16 mouse cellular contexts compared by ENCODE assay signal in the genomic region with DNA sequence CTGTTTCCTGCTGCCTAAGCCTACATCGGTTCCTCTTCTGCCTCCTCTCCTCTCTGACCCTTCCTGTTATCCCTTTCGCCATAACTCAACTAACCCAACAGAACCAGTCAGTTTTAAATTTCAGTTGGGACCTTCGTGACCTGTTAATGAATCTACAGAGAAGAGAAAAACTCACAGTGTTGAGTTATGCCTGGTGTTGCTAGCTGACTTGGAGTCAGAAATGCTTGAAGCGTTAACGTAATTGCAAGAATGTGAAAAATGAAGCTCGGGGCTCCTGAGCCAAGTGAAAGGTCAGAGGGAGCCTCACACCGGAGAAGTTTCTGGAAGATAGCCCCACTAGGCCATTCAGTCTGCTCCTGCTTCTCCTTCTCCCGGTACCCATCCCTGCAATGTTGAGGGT. TPM values are rescaled to one million over a fixed set of nuclear protein-coding genes. Genes with fewer than 3 reads are reported as not detected.
DNase-seq lines count a peak whose midpoint lies in the region; ATAC-seq and TF ChIP-seq lines count a peak whose summit lies in the region.
"Had no signal": no experiment of that assay in that cellular context is flagged by ENCODE, and none has a peak within 500 bp of the region (broad histone marks: within the 10 kb centered on the region; RNA-seq: fewer than 3 reads in every experiment).

No protein-coding gene starts in this region.

- H3K4me2 ChIP-seq in hindbrain, embryonic 13.5 days: no peak overlapping the region
- no peak overlapping the region for H3K4me2 ChIP-seq in hindbrain, embryonic 11.5 days (replicated peaks; ENCODE audit: low read depth, low read length)
- H3K4me2 ChIP-seq in heart, postnatal 0 days (ENCODE audit: low read depth, low read length): no peak overlapping the region
- H3K4me2 ChIP-seq: limb, embryonic 13.5 days had no signal

- H3K4me3 ChIP-seq in hindbrain, embryonic 13.5 days: no peak overlapping the region
- no peak overlapping the region for H3K4me3 ChIP-seq in hindbrain, embryonic 11.5 days (ENCODE audit: low read depth, low read length)
- no peak overlapping the region for H3K4me3 ChIP-seq in heart, postnatal 0 days (ENCODE audit: low read depth, low read length)
- H3K4me3 ChIP-seq: gastrocnemius, adult 2 months; limb, embryonic 13.5 days had no signal

- no peaks in the 10 kb centered on the region for H3K27me3 ChIP-seq in hindbrain, embryonic 13.5 days
- H3K27me3 ChIP-seq in hindbrain, embryonic 11.5 days (ENCODE audit: control insufficient read depth, insufficient read depth, low read length): no peaks in the 10 kb centered on the region
- H3K27me3 ChIP-seq in heart, postnatal 0 days (ENCODE audit: control insufficient read depth, insufficient read depth, low read length): no peaks in the 10 kb centered on the region

- peaks cover 61% of the 10 kb centered on the region for H3K4me1 ChIP-seq in hindbrain, embryonic 13.5 days (replicated peaks)
- no peaks in the 10 kb centered on the region for H3K4me1 ChIP-seq in hindbrain, embryonic 11.5 days (replicated peaks; ENCODE audit: control insufficient read depth, insufficient read depth, low read length)
- H3K4me1 ChIP-seq in heart, postnatal 0 days (ENCODE audit: control insufficient read depth, insufficient read depth): peaks cover 22% of the 10 kb centered on the region
- H3K4me1 ChIP-seq: limb, embryonic 13.5 days had no signal

- peak; percentile 52 for DNase-seq in embryo, embryonic 10.5 days (ENCODE audit: low spot score)
- no peak for DNase-seq in embryo, embryonic 11 days
- no peak for DNase-seq in hindbrain, embryonic 11.5 days (ENCODE audit: low spot score)
- DNase-seq in 3T3-L1 (ENCODE audit: low read depth, low spot score): peak; percentile 55
- no peak for DNase-seq in heart, postnatal 0 days (ENCODE audit: low spot score)
- DNase-seq in layer of hippocampus, postnatal 14 days (ENCODE audit: low spot score in 2 of 2): no peak
- no peak for DNase-seq in c-Kit-positive CD71-positive TER-119-positive erythroid progenitor cells, embryonic 14.5 days (ENCODE audit: low spot score)
- DNase-seq: cerebellum, adult 9-11 months; gastrocnemius, adult 2 months; layer of hippocampus, postnatal 36 days; lung, adult 2 months; spleen, adult 18-20 months had no signal

- no peak for ATAC-seq in hindbrain, embryonic 13.5 days (ENCODE audit: low FRiP score)
- no peak for ATAC-seq in hindbrain, embryonic 11.5 days (ENCODE audit: low FRiP score)
- ATAC-seq in heart, postnatal 0 days (ENCODE audit: insufficient read depth, low read depth): no peak; the same call in 1 of the 2 replicates
- ATAC-seq: inflammation-experienced regulatory T-cells, adult 6 months had no signal

- H3K36me3 ChIP-seq in hindbrain, embryonic 13.5 days: peaks cover 12% of the 10 kb centered on the region; the same call in 1 of the 2 replicates
- H3K36me3 ChIP-seq in hindbrain, embryonic 11.5 days (ENCODE audit: control insufficient read depth, insufficient read depth, low read length): no peaks in the 10 kb centered on the region
- no peaks in the 10 kb centered on the region for H3K36me3 ChIP-seq in heart, postnatal 0 days (replicated peaks; ENCODE audit: control insufficient read depth, insufficient read depth, low read length)
- H3K36me3 ChIP-seq: limb, embryonic 13.5 days had no signal

- no peak overlapping the region; the same call in 1 of the 2 replicates for H3K9ac ChIP-seq in hindbrain, embryonic 13.5 days
- H3K9ac ChIP-seq in hindbrain, embryonic 11.5 days (ENCODE audit: low read depth, low read length): no peak overlapping the region
- H3K9ac ChIP-seq in heart, postnatal 0 days (replicated peaks; ENCODE audit: low read depth, low read length): no peak overlapping the region
- H3K9ac ChIP-seq: limb, embryonic 13.5 days had no signal

- peak overlapping the region; percentile 10 for H3K27ac ChIP-seq in hindbrain, embryonic 13.5 days
- H3K27ac ChIP-seq in hindbrain, embryonic 11.5 days (ENCODE audit: low read depth, low read length): no peak overlapping the region
- peak overlapping the region; percentile 62 for H3K27ac ChIP-seq in heart, postnatal 0 days (ENCODE audit: low read depth)
- H3K27ac ChIP-seq: gastrocnemius, adult 2 months; limb, embryonic 13.5 days had no signal

- no peaks in the 10 kb centered on the region for H3K9me3 ChIP-seq in hindbrain, embryonic 13.5 days
- H3K9me3 ChIP-seq in hindbrain, embryonic 11.5 days (ENCODE audit: control insufficient read depth, low read length): no peaks in the 10 kb centered on the region
- no peaks in the 10 kb centered on the region for H3K9me3 ChIP-seq in heart, postnatal 0 days (replicated peaks; ENCODE audit: control insufficient read depth, low read length)
- H3K9me3 ChIP-seq: limb, embryonic 13.5 days had no signal

- WGBS in hindbrain, embryonic 13.5 days: 67% methylated on average over 8 of the region's 8 CpGs
- WGBS in hindbrain, embryonic 11.5 days: 62% methylated on average over 8 of the region's 8 CpGs
- 31% methylated on average over 8 of the region's 8 CpGs for WGBS in heart, postnatal 0 days

- TF ChIP-seq EP300 in heart, postnatal 0 days (IDR thresholded peaks at IDR 0.05; ENCODE audit: low read depth): no peak

- no peak for TF ChIP-seq CTCF in heart, postnatal 0 days (IDR thresholded peaks at IDR 0.05; ENCODE audit: low read depth)

RNA-seq across cellular contexts. Expression of a gene that starts 18.3 kb away (rescaled TPM):
- 139 and 175 TPM in 2 replicates for polyA plus RNA-seq in hindbrain, embryonic 13.5 days (2015; fragmentation: Nextera tagmentation; extraction: Ambion mirVana)
- 121 and 142 TPM in 2 replicates for polyA plus RNA-seq in hindbrain, embryonic 11.5 days (2014; fragmentation: Nextera tagmentation; extraction: Ambion mirVana)
- 30.5 and 42.2 TPM in 2 replicates for total RNA-seq in heart, postnatal 0 days (2014; rRNA removed; ENCODE audit: low replicate concordance)
- 15.4 and 15.7 TPM in 2 replicates for polyA plus RNA-seq in heart, postnatal 0 days (2015; fragmentation: Nextera tagmentation; extraction: Ambion mirVana)
- 10 to 100 TPM; 34.6 to 34.8 TPM for total RNA-seq in layer of hippocampus, postnatal 14 days (2021)
- total RNA-seq: megakaryocyte-erythroid progenitor cell, adult 5-6 weeks had no signal

Comparison
In these comparisons a context has a peak if more than half of its experiments do, and no peak if none do; other contexts are left out.
1. DNase-seq: peak in embryo, embryonic 10.5 days (single experiment) and 3T3-L1 (single experiment); none in embryo, embryonic 11 days (single experiment), hindbrain, embryonic 11.5 days (single experiment), heart, postnatal 0 days (single experiment), layer of hippocampus, postnatal 14 days (0 of 2) and c-Kit-positive CD71-positive TER-119-positive erythroid progenitor cells, embryonic 14.5 days (single experiment).